Mouse (Mus musculus): ENCODE data around the gene Il10. TPM values are rescaled to one million over a fixed set of nuclear protein-coding genes. Genes with fewer than 3 reads are reported as not detected.

Gene Il10
- polyA plus RNA-seq (2012), result not detected in 2 replicates

GRCm38 (mm10) chr1:131019492-131020098, at the start of gene Il10:
Gene Il10, plus strand, starts transcription at chr1:131019845.
- Histone ChIP-seq H3K36me3 (ENCODE audit: control insufficient read depth) (no peaks in the 10 kb centered on the region), H3K4me3 (replicated peaks) (no peak within 1 kb of the TSS), H3K4me1 (ENCODE audit: control insufficient read depth) (no peaks in the 10 kb centered on the region), H3K27me3 (ENCODE audit: control insufficient read depth) (peaks cover 27% of the 10 kb centered on the region), H3K9me3 (ENCODE audit: control insufficient read depth, low read length) (no peaks in the 10 kb centered on the region)
- TF ChIP-seq GATA1 (IDR thresholded peaks at IDR 0.05; ENCODE audit: low read length) (no peak), TAL1 (IDR thresholded peaks at IDR 0.05; ENCODE audit: low read length) (no peak)

- H3K36me3 ChIP-seq (ENCODE audit: control insufficient read depth), result no peaks in the 10 kb centered on the region
- no peaks in the 10 kb centered on the region for H3K27me3 ChIP-seq (ENCODE audit: control insufficient read depth)
- H3K4me3 ChIP-seq (replicated peaks), result no peak overlapping the region
- TF ChIP-seq GATA1 (IDR thresholded peaks at IDR 0.05; ENCODE audit: low read length) (no peak), TAL1 (IDR thresholded peaks at IDR 0.05; ENCODE audit: low read length) (no peak)
- no peaks in the 10 kb centered on the region for H3K4me1 ChIP-seq (ENCODE audit: control insufficient read depth)
- no peaks in the 10 kb centered on the region for H3K9me3 ChIP-seq (ENCODE audit: control insufficient read depth, low read length)
These were observed 40.2 kb upstream of the Il10 start for GRCm38 (mm10) chr1:130979455-130979854.

- Histone ChIP-seq H3K4me3 (replicated peaks) (no peak overlapping the region), H3K36me3 (ENCODE audit: control insufficient read depth) (no peaks in the 10 kb centered on the region), H3K4me1 (ENCODE audit: control insufficient read depth) (no peaks in the 10 kb centered on the region), H3K9me3 (ENCODE audit: control insufficient read depth, low read length) (no peaks in the 10 kb centered on the region), H3K27me3 (ENCODE audit: control insufficient read depth) (no peaks in the 10 kb centered on the region)
- TF ChIP-seq GATA1 (IDR thresholded peaks at IDR 0.05; ENCODE audit: low read length) (no peak), TAL1 (IDR thresholded peaks at IDR 0.05; ENCODE audit: low read length) (no peak)
These were observed 35.2 kb upstream of the Il10 start for GRCm38 (mm10) chr1:130984441-130984840.

- H3K36me3 ChIP-seq (ENCODE audit: control insufficient read depth), result no peaks in the 10 kb centered on the region
- no peak overlapping the region for H3K4me3 ChIP-seq (replicated peaks)
- H3K9me3 ChIP-seq (ENCODE audit: control insufficient read depth, low read length), result no peaks in the 10 kb centered on the region
- H3K27me3 ChIP-seq (ENCODE audit: control insufficient read depth), result no peaks in the 10 kb centered on the region
- TF ChIP-seq GATA1 (IDR thresholded peaks at IDR 0.05; ENCODE audit: low read length), result no peak
- TF ChIP-seq TAL1 (IDR thresholded peaks at IDR 0.05; ENCODE audit: low read length), result no peak
- peaks cover 1% of the 10 kb centered on the region; the same call in 1 of the 2 replicates for H3K4me1 ChIP-seq (ENCODE audit: control insufficient read depth)
These were observed 32.6 kb upstream of the Il10 start for GRCm38 (mm10) chr1:130987001-130987400.

GRCm38 (mm10) chr1:130987418-130987817, 32.2 kb upstream of the Il10 start:
- H3K27me3 ChIP-seq (ENCODE audit: control insufficient read depth), result no peaks in the 10 kb centered on the region
- TF ChIP-seq GATA1 (IDR thresholded peaks at IDR 0.05; ENCODE audit: low read length) (no peak), TAL1 (IDR thresholded peaks at IDR 0.05; ENCODE audit: low read length) (no peak)
- no peaks in the 10 kb centered on the region for H3K9me3 ChIP-seq (ENCODE audit: control insufficient read depth, low read length)
- H3K4me1 ChIP-seq (ENCODE audit: control insufficient read depth), result peaks cover 1% of the 10 kb centered on the region; the same call in 1 of the 2 replicates
- H3K4me3 ChIP-seq (replicated peaks), result no peak overlapping the region
- H3K36me3 ChIP-seq (ENCODE audit: control insufficient read depth), result no peaks in the 10 kb centered on the region

- Histone ChIP-seq H3K4me3 (replicated peaks) (no peak overlapping the region), H3K27me3 (ENCODE audit: control insufficient read depth) (no peaks in the 10 kb centered on the region), H3K9me3 (ENCODE audit: control insufficient read depth, low read length) (no peaks in the 10 kb centered on the region), H3K4me1 (ENCODE audit: control insufficient read depth) (peaks cover 1% of the 10 kb centered on the region; the same call in 1 of the 2 replicates), H3K36me3 (ENCODE audit: control insufficient read depth) (no peaks in the 10 kb centered on the region)
- no peak for TF ChIP-seq GATA1 (IDR thresholded peaks at IDR 0.05; ENCODE audit: low read length)
- TF ChIP-seq TAL1 (IDR thresholded peaks at IDR 0.05; ENCODE audit: low read length), result no peak
These were observed 30.3 kb upstream of the Il10 start for GRCm38 (mm10) chr1:130989331-130989730.

GRCm38 (mm10) chr1:130990448-130990847, 29.2 kb upstream of the Il10 start:
- peaks cover 1% of the 10 kb centered on the region; the same call in 1 of the 2 replicates for H3K4me1 ChIP-seq (ENCODE audit: control insufficient read depth)
- TF ChIP-seq TAL1 (IDR thresholded peaks at IDR 0.05; ENCODE audit: low read length) (no peak), GATA1 (IDR thresholded peaks at IDR 0.05; ENCODE audit: low read length) (no peak)
- no peaks in the 10 kb centered on the region for H3K27me3 ChIP-seq (ENCODE audit: control insufficient read depth)
- H3K36me3 ChIP-seq (ENCODE audit: control insufficient read depth), result no peaks in the 10 kb centered on the region
- H3K4me3 ChIP-seq (replicated peaks), result no peak overlapping the region
- no peaks in the 10 kb centered on the region for H3K9me3 ChIP-seq (ENCODE audit: control insufficient read depth, low read length)

- Histone ChIP-seq H3K4me3 (replicated peaks) (no peak overlapping the region), H3K4me1 (ENCODE audit: control insufficient read depth) (peaks cover 1% of the 10 kb centered on the region; the same call in 1 of the 2 replicates), H3K27me3 (ENCODE audit: control insufficient read depth) (no peaks in the 10 kb centered on the region), H3K9me3 (ENCODE audit: control insufficient read depth, low read length) (no peaks in the 10 kb centered on the region), H3K36me3 (ENCODE audit: control insufficient read depth) (no peaks in the 10 kb centered on the region)
- TF ChIP-seq GATA1 (IDR thresholded peaks at IDR 0.05; ENCODE audit: low read length), result no peak
These were observed 26.0 kb upstream of the Il10 start for GRCm38 (mm10) chr1:130993574-130994154.

GRCm38 (mm10) chr1:130995515-130995914, 24.1 kb upstream of the Il10 start:
- no peaks in the 10 kb centered on the region for H3K36me3 ChIP-seq (ENCODE audit: control insufficient read depth)
- no peak overlapping the region for H3K4me3 ChIP-seq (replicated peaks)
- TF ChIP-seq TAL1 (IDR thresholded peaks at IDR 0.05; ENCODE audit: low read length), result no peak
- TF ChIP-seq GATA1 (IDR thresholded peaks at IDR 0.05; ENCODE audit: low read length), result no peak
- H3K27me3 ChIP-seq (ENCODE audit: control insufficient read depth), result no peaks in the 10 kb centered on the region
- H3K4me1 ChIP-seq (ENCODE audit: control insufficient read depth), result peaks cover under 1% of the 10 kb centered on the region; the same call in 1 of the 2 replicates
- H3K9me3 ChIP-seq (ENCODE audit: control insufficient read depth, low read length), result no peaks in the 10 kb centered on the region

Measured in erythroblast, embryonic 14.5 days (primary cell).